Mouse (Mus musculus): Measurements from ENCODE around the gene Uimc1. TPM values are rescaled to one million over a fixed set of nuclear protein-coding genes. Genes with fewer than 3 reads are reported as not detected.

Uimc1 gene
- total and polyA plus RNA-seq, 3 experiments: 32.5 to 143 TPM; not detected in 1

DNA sequence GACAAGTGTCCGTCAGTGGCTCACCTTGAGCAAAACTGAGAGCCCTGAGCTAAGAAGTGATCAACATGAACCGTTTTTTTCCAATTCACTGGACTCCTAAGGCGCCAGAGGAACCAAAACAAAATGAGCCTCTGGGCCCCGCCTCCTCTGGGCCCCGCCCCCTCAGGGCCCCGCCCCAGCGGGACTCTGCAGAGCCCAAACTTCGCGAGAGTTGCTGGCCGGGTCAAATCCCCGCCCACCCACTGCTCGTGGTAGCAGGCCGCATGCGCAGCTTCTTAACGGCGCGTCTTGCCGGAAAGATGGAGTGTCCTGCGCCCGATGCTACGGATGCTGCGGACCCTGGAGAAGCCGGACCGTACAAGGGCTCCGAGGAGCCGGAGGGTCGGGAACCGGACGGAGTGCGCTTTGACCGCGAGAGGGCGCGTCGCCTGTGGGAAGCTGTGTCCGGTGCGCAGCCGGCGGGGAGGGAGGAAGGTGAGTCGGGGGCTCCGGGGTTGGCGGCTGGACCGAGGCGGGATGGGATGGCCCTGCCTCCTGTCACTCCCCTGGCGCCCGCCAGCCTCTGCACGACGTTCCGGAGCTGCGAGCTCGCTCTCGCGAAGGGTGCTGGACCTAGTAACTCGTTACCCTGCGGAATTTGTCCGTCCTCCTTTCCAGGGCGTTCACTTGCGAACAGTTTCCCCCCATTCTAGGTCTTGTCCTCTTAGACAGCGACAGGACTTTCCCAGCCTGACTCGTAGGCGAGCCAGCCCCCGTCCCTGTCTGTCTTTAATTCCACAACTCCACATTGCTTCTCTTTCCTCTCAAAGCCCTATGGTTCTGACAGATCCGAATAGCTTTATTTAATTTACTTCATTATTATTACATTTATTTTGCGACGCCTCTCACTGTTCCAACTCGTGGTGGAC lies 5.2 kb upstream of the Uimc1 start, which contains the start of gene Zfp346:
Gene Zfp346, plus strand, starts transcription at position 267 of the 908 bp plus-strand sequence.
- peaks cover 3 to 23% of the 10 kb centered on the region in 2 experiments; a peak in 3 of 4 replicates for H3K4me1 ChIP-seq (ENCODE audit: control insufficient read depth in 1 of 2, insufficient read depth in 2 of 2, low read length in 2 of 2)
- peak within 1 kb of the TSS; percentile 93 for H3K9ac ChIP-seq (ENCODE audit: control insufficient read depth, low read depth, low read length, poor library complexity, severe bottlenecking)
- H3K27me3 ChIP-seq (ENCODE audit: control insufficient read depth in 1 of 2, insufficient read depth in 2 of 2, low read length in 2 of 2): no peaks in the 10 kb centered on the region
- H3K9me3 ChIP-seq (replicated peaks; ENCODE audit: insufficient read depth, low read length): no peaks in the 10 kb centered on the region
- peaks cover 0 to 27% of the 10 kb centered on the region in 2 experiments; a peak in 3 of 4 replicates for H3K36me3 ChIP-seq (ENCODE audit: control insufficient read depth in 1 of 2, insufficient read depth in 2 of 2, low read length in 2 of 2)
- peak; percentile 97 for DNase-seq (ENCODE audit: low read depth, low spot score)
- peak within 1 kb of the TSS; percentile 67 for H3K27ac ChIP-seq (ENCODE audit: control insufficient read depth, low read depth, low read length)
- H3K4me3 ChIP-seq (ENCODE audit: control insufficient read depth in 1 of 2, insufficient read depth in 1 of 2, low read depth in 2 of 2, low read length in 2 of 2): peak within 1 kb of the TSS; percentile 89 to 91
- H3K79me2 ChIP-seq (ENCODE audit: control insufficient read depth, insufficient read depth, low read length, poor library complexity): peaks cover 28% of the 10 kb centered on the region
- TF ChIP-seq ZC3H11A (IDR thresholded peaks at IDR 0.05; ENCODE audit: low read depth, low read length) (no peak), NELFE (IDR thresholded peaks at IDR 0.05; ENCODE audit: low read depth, low read length) (peak; percentile 95), TCF12 (IDR thresholded peaks at IDR 0.05; ENCODE audit: low read depth, low read length) (peak; percentile 60), POLR2A (IDR thresholded peaks at IDR 0.05; ENCODE audit: control insufficient read depth in 1 of 2, insufficient read depth in 1 of 2, low read depth in 1 of 2, low read length in 2 of 2, poor library complexity in 1 of 2) (peak; percentile 85 to 94; a peak in 3 of 4 replicates), MYC (IDR thresholded peaks at IDR 0.05; ENCODE audit: low read depth, low read length) (0 out of 2 replicates have a peak, but pooled peaks have one; percentile 32), ZKSCAN1 (IDR thresholded peaks at IDR 0.05; ENCODE audit: low read depth, low read length) (no peak), POLR2AphosphoS5 (IDR thresholded peaks at IDR 0.05; ENCODE audit: borderline replicate concordance, low read depth, low read length) (no peak), E2F4 (IDR thresholded peaks at IDR 0.05; ENCODE audit: borderline replicate concordance, low read depth, low read length) (no peak), HCFC1 (IDR thresholded peaks at IDR 0.05; ENCODE audit: low read depth, low read length) (peak; percentile 80), USF2 (IDR thresholded peaks at IDR 0.05; ENCODE audit: borderline replicate concordance in 1 of 2, insufficient read depth in 1 of 2, low read depth in 1 of 2, low read length in 2 of 2) (no peak), ZNF384 (IDR thresholded peaks at IDR 0.05; ENCODE audit: low read depth, low read length) (peak; percentile 52), RCOR1 (IDR thresholded peaks at IDR 0.05; ENCODE audit: low read depth, low read length) (no peak), MAZ (IDR thresholded peaks at IDR 0.05; ENCODE audit: low read depth, low read length) (no peak; the same call in 1 of the 2 replicates), MXI1 (IDR thresholded peaks at IDR 0.05; ENCODE audit: low read depth, low read length) (0 out of 2 replicates have a peak, but pooled peaks have one; percentile 40), MAFK (IDR thresholded peaks at IDR 0.05; ENCODE audit: borderline replicate concordance, low read depth, low read length) (no peak), CTCF (IDR thresholded peaks at IDR 0.05 in 2 of 3, conservative IDR thresholded peaks at IDR 0.05 in 1 of 3; ENCODE audit: control insufficient read depth in 1 of 3, insufficient read depth in 1 of 3, low read depth in 2 of 3, low read length in 3 of 3, poor library complexity in 1 of 3, severe bottlenecking in 1 of 3) (peak in 1 of 3 experiments; percentile 16; a peak in 1 of 6 replicates), MEF2A (IDR thresholded peaks at IDR 0.05; ENCODE audit: extremely low read depth, insufficient replicate concordance, low read depth, low read length, poor library complexity, severe bottlenecking) (no peak), ETS1 (IDR thresholded peaks at IDR 0.05; ENCODE audit: low read depth, low read length) (no peak), MAX (IDR thresholded peaks at IDR 0.05; ENCODE audit: low read length) (peak; percentile 34; the same call in 1 of the 2 replicates), JUND (IDR thresholded peaks at IDR 0.05; ENCODE audit: low read depth, low read length) (no peak), BHLHE40 (IDR thresholded peaks at IDR 0.05; ENCODE audit: borderline replicate concordance, low read depth, low read length) (no peak), SIN3A (IDR thresholded peaks at IDR 0.05; ENCODE audit: low read length) (peak; percentile 74), MYB (IDR thresholded peaks at IDR 0.05; ENCODE audit: low read depth, low read length) (no peak), CHD1 (IDR thresholded peaks at IDR 0.05; ENCODE audit: low read depth, low read length) (no peak), KAT2A (conservative IDR thresholded peaks at IDR 0.05; ENCODE audit: low read depth, low read length) (no peak; the same call in 1 of the 2 replicates), TAL1 (IDR thresholded peaks at IDR 0.05; ENCODE audit: low read length) (no peak), USF1 (IDR thresholded peaks at IDR 0.05; ENCODE audit: low read depth, low read length) (no peak), NRF1 (IDR thresholded peaks at IDR 0.05; ENCODE audit: insufficient read depth, low read depth, low read length, poor library complexity, severe bottlenecking) (peak; percentile 95), TBP (IDR thresholded peaks at IDR 0.05; ENCODE audit: low read depth, low read length) (peak; percentile 74), RAD21 (IDR thresholded peaks at IDR 0.05; ENCODE audit: low read depth, low read length) (no peak), CHD2 (IDR thresholded peaks at IDR 0.05; ENCODE audit: low read length) (peak; percentile 93), POLR2AphosphoS2 (IDR thresholded peaks at IDR 0.05; ENCODE audit: low read length) (peak; percentile 80; the same call in 1 of the 2 replicates), ELF1 (IDR thresholded peaks at IDR 0.05; ENCODE audit: low read depth, low read length) (0 out of 2 replicates have a peak, but pooled peaks have one; percentile 10), SMC3 (IDR thresholded peaks at IDR 0.05; ENCODE audit: low read depth, low read length) (no peak)
